Mouse (Mus musculus): ENCODE results near the gene Dscam. TPM values are rescaled to one million over a fixed set of nuclear protein-coding genes. Genes with fewer than 3 reads are reported as not detected.

Gene Dscam
- polyA plus RNA-seq, 1 experiment from 2014 or later, result 8.2 TPM

DNA sequence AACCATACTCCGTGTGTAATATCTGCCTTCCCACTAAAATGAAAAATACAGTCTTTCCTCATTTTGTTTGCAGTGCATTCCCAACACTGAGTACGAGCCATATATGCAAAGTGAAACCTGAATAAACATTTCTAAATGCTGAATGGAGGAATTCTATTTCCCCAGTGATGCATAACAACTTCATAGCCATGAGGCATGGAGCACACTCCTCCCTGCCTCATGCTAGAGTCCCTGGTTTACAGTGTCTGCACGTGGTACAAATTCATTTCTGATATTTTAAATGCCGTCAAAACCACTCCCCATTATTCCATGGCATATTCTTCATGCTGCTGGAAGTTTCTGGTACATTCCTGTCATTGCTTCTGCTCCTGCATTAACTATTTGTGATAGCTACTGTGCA lies 552.8 kb downstream of the Dscam start:
- Histone ChIP-seq H3K27me3 (replicated peaks; ENCODE audit: control insufficient read depth, insufficient read depth, low read length) (no peaks in the 10 kb centered on the region), H3K9ac (ENCODE audit: low read length) (no peak overlapping the region), H3K4me2 (ENCODE audit: low read length) (no peak overlapping the region), H3K27ac (ENCODE audit: low read depth, low read length) (no peak overlapping the region), H3K9me3 (replicated peaks; ENCODE audit: control insufficient read depth, low read length) (no peaks in the 10 kb centered on the region), H3K4me3 (ENCODE audit: low read depth, low read length) (no peak overlapping the region), H3K36me3 (ENCODE audit: control insufficient read depth, insufficient read depth, low read length) (0 out of 2 replicates have a peak, but pooled peaks cover 3% of the 10 kb centered on the region), H3K4me1 (ENCODE audit: control insufficient read depth, insufficient read depth, low read length) (peaks cover 17% of the 10 kb centered on the region)
- 70% methylated on average over 4 of the region's 4 CpGs for whole genome bisulfite sequencing
- DNase-seq (ENCODE audit: low spot score) (no peak), ATAC-seq (no peak)

DNA sequence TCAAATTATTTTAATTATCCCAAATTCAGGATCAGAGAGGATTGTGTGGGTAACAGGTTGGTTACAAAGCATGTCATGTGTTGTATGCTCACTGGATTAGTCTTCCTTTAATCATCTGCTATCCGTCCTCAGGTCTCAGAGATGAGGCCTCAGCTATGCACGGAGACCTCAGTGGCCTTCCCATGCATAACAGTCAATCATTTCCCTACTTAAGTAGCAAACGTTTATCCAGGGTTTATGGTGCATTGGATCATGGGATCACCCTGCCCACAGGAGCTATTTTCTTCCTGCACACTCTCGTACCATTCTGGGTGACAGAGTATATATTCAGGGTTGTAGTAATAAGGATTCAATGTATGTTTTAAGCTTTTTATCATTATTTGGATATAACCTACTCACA lies 557.3 kb downstream of the Dscam start:
- H3K4me1 ChIP-seq (ENCODE audit: control insufficient read depth, insufficient read depth, low read length), result peaks cover 8% of the 10 kb centered on the region; the same call in 1 of the 2 replicates
- ATAC-seq (no peak), DNase-seq (ENCODE audit: low spot score) (no peak)
- H3K9me3 ChIP-seq (replicated peaks; ENCODE audit: control insufficient read depth, low read length), result no peaks in the 10 kb centered on the region
- WGBS, result 56% methylated on average over 4 of the region's 4 CpGs
- H3K27ac ChIP-seq (ENCODE audit: low read depth, low read length), result no peak overlapping the region
- no peak overlapping the region for H3K4me2 ChIP-seq (ENCODE audit: low read length)
- H3K4me3 ChIP-seq (ENCODE audit: low read depth, low read length), result no peak overlapping the region
- no peaks in the 10 kb centered on the region for H3K27me3 ChIP-seq (replicated peaks; ENCODE audit: control insufficient read depth, insufficient read depth, low read length)
- H3K36me3 ChIP-seq (ENCODE audit: control insufficient read depth, insufficient read depth, low read length), result no peaks in the 10 kb centered on the region
- no peak overlapping the region for H3K9ac ChIP-seq (ENCODE audit: low read length)

DNA sequence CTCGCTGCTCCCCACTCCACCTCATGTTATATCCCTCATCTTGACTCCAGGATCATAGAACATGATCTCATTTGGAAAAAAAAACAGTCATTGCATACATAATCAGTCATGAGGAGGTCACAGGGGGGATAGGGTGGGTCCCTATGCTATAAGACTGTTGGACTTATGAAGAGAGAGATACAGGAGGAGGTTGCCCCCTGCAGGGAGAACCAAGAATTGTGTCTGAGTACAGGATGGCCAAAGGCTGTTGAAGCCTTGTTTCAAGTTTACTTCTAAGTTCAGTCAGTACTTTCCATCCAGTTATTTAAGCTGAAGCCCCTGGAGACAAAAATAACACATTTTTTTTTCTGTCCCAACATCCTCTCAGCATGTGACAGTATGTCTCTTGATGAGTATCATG lies 559.7 kb downstream of the Dscam start:
- DNase-seq (ENCODE audit: low spot score) (no peak), ATAC-seq (no peak)
- Histone ChIP-seq H3K27me3 (replicated peaks; ENCODE audit: control insufficient read depth, insufficient read depth, low read length) (no peaks in the 10 kb centered on the region), H3K4me3 (ENCODE audit: low read depth, low read length) (no peak overlapping the region), H3K4me1 (ENCODE audit: control insufficient read depth, insufficient read depth, low read length) (peaks cover 8% of the 10 kb centered on the region; the same call in 1 of the 2 replicates), H3K27ac (ENCODE audit: low read depth, low read length) (no peak overlapping the region), H3K36me3 (ENCODE audit: control insufficient read depth, insufficient read depth, low read length) (no peaks in the 10 kb centered on the region), H3K4me2 (ENCODE audit: low read length) (no peak overlapping the region), H3K9ac (ENCODE audit: low read length) (no peak overlapping the region), H3K9me3 (replicated peaks; ENCODE audit: control insufficient read depth, low read length) (no peaks in the 10 kb centered on the region)
- 86% methylated on average over 1 of the region's 1 CpGs for WGBS

DNA sequence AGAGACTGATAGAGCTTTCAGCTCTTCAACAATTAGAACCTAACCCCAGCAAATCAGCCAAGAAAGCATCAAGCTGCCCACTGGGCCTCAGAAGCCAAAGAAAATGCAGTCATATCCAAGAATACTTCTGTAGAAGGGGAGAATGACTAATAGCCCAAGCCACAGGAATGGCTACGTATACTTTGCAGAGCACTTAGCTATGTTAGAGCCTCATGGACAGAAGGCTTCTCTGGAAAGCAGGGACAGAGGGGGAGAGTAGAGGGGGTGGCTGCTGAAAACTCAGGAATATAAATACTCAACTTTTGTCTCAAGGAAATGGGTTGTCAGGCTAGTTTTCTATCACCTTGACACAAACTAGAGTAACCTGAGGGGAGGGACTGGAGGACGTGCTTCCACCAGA lies 568.3 kb downstream of the Dscam start:
- Histone ChIP-seq H3K9ac (ENCODE audit: low read length) (no peak overlapping the region), H3K27me3 (replicated peaks; ENCODE audit: control insufficient read depth, insufficient read depth, low read length) (no peaks in the 10 kb centered on the region), H3K4me3 (ENCODE audit: low read depth, low read length) (no peak overlapping the region), H3K36me3 (ENCODE audit: control insufficient read depth, insufficient read depth, low read length) (no peaks in the 10 kb centered on the region), H3K4me1 (ENCODE audit: control insufficient read depth, insufficient read depth, low read length) (no peaks in the 10 kb centered on the region), H3K27ac (ENCODE audit: low read depth, low read length) (no peak overlapping the region), H3K9me3 (replicated peaks; ENCODE audit: control insufficient read depth, low read length) (no peaks in the 10 kb centered on the region), H3K4me2 (ENCODE audit: low read length) (no peak overlapping the region)
- WGBS, result 78% methylated on average over 2 of the region's 2 CpGs
- DNase-seq (ENCODE audit: low spot score) (no peak), ATAC-seq (no peak)

DNA sequence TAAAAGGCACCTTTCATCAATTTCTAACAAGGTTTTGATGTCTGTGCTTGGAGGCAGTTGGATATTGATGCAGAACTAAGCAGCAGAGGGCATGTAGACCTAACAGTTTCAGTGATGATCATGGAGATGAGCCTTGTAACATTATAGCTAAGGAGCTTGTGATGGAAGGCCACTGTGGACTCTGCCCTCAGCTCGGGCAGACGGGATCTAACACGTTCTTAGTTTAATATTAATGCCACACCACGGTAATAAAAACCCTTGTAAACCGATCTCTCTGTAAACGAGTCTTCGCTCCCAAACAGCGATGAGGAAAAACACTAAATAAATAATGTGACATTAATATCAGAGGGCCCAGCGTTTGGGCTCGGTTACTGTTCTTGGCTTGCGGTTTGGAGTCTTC lies 569.8 kb downstream of the Dscam start:
- Histone ChIP-seq H3K9me3 (replicated peaks; ENCODE audit: control insufficient read depth, low read length) (no peaks in the 10 kb centered on the region), H3K36me3 (ENCODE audit: control insufficient read depth, insufficient read depth, low read length) (no peaks in the 10 kb centered on the region), H3K4me1 (ENCODE audit: control insufficient read depth, insufficient read depth, low read length) (no peaks in the 10 kb centered on the region), H3K27me3 (replicated peaks; ENCODE audit: control insufficient read depth, insufficient read depth, low read length) (no peaks in the 10 kb centered on the region), H3K4me2 (ENCODE audit: low read length) (no peak overlapping the region), H3K9ac (ENCODE audit: low read length) (no peak overlapping the region), H3K27ac (ENCODE audit: low read depth, low read length) (no peak overlapping the region), H3K4me3 (ENCODE audit: low read depth, low read length) (no peak overlapping the region)
- DNase-seq (ENCODE audit: low spot score) (no peak), ATAC-seq (no peak)
- WGBS, result 93% methylated on average over 11 of the region's 11 CpGs

DNA sequence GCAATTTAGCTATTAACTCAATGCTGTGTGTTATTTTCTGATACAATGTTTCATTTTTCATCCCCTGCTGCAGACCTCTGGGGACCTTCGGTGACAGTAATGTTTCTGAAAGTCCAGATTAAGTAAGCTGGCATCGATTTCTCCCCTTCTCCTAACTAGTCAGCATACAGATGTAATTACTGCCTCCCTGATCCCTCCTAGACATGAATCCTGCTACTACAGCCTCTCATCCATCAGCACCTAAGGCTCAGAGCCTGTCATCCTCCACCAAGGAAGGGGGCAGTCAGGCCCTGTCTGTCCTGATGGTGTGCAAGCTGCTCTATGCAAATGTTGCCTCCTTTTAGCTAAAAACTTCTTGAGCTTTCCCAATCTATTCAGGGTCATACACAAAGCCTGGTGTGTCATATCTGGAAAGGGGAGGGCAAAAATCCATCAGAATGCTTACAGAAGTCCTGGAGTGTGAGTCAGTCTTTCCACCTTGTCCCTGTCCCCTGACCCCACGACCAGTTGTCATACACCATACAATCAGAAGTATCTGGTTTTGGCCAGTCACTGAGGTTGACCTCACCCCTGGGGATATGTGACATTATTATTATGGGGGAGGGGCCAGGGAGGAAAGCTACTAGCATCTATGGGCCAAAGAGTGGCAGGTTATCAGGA lies 571.0 kb downstream of the Dscam start:
- Histone ChIP-seq H3K4me2 (ENCODE audit: low read length) (no peak overlapping the region), H3K9me3 (replicated peaks; ENCODE audit: control insufficient read depth, low read length) (no peaks in the 10 kb centered on the region), H3K4me1 (ENCODE audit: control insufficient read depth, insufficient read depth, low read length) (no peaks in the 10 kb centered on the region), H3K36me3 (ENCODE audit: control insufficient read depth, insufficient read depth, low read length) (no peaks in the 10 kb centered on the region), H3K9ac (ENCODE audit: low read length) (no peak overlapping the region), H3K27ac (ENCODE audit: low read depth, low read length) (no peak overlapping the region), H3K27me3 (replicated peaks; ENCODE audit: control insufficient read depth, insufficient read depth, low read length) (no peaks in the 10 kb centered on the region), H3K4me3 (ENCODE audit: low read depth, low read length) (no peak overlapping the region)
- 90% methylated on average over 3 of the region's 3 CpGs for WGBS
- no peak for DNase-seq (ENCODE audit: low spot score)
- no peak for ATAC-seq

DNA sequence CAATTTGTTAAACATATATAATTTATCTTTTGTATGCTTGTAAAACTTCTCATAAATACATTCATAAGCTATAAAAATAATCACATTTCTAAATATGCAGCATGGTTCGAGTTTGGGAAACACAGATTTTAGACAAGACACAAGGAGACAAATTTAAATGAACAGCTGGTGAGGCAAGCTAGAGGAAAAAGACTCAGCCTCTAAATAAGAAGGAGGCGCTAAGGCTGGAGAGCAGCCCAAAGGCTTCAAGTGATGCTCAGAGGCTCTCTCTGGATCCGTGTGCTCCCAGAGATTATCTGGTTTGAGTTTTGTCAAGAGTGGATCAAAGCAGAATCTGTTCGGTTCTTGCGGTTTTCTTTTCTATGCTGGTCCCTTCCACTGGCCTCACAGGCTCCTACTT lies 594.7 kb downstream of the Dscam start:
- Histone ChIP-seq H3K4me3 (ENCODE audit: low read depth, low read length) (no peak overlapping the region), H3K9ac (ENCODE audit: low read length) (no peak overlapping the region), H3K27ac (ENCODE audit: low read depth, low read length) (no peak overlapping the region), H3K27me3 (replicated peaks; ENCODE audit: control insufficient read depth, insufficient read depth, low read length) (no peaks in the 10 kb centered on the region), H3K9me3 (replicated peaks; ENCODE audit: control insufficient read depth, low read length) (no peaks in the 10 kb centered on the region), H3K36me3 (ENCODE audit: control insufficient read depth, insufficient read depth, low read length) (no peaks in the 10 kb centered on the region), H3K4me2 (ENCODE audit: low read length) (no peak overlapping the region), H3K4me1 (ENCODE audit: control insufficient read depth, insufficient read depth, low read length) (no peaks in the 10 kb centered on the region)
- WGBS, result 81% methylated on average over 5 of the region's 5 CpGs
- ATAC-seq, result no peak
- DNase-seq (ENCODE audit: low spot score), result no peak

DNA sequence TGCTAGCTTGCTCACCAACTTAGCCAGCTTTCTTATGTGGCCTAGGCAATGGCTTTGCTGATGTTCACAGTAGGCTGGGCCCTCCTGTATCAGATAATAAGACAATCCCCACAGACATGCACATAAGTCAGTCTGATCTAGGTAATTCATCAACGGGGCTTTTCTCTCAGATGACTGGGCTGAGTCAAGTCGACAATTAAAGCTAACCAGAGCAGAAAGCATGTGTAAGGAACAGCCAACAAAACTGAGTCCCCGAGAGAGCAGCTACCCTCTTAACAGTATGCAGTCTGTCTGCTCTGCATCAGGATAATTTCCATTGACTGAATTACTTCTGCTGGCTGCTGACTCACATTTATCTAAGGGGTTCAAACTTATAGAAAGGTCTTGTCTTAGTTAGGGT lies 603.1 kb downstream of the Dscam start:
- Histone ChIP-seq H3K4me1 (ENCODE audit: control insufficient read depth, insufficient read depth, low read length) (peaks cover 8% of the 10 kb centered on the region; the same call in 1 of the 2 replicates), H3K9ac (ENCODE audit: low read length) (no peak overlapping the region), H3K27me3 (replicated peaks; ENCODE audit: control insufficient read depth, insufficient read depth, low read length) (no peaks in the 10 kb centered on the region), H3K4me2 (ENCODE audit: low read length) (no peak overlapping the region), H3K27ac (ENCODE audit: low read depth, low read length) (no peak overlapping the region), H3K9me3 (replicated peaks; ENCODE audit: control insufficient read depth, low read length) (no peaks in the 10 kb centered on the region), H3K36me3 (ENCODE audit: control insufficient read depth, insufficient read depth, low read length) (no peaks in the 10 kb centered on the region), H3K4me3 (ENCODE audit: low read depth, low read length) (no peak overlapping the region)
- DNase-seq (ENCODE audit: low spot score) (no peak), ATAC-seq (no peak)
- 71% methylated on average over 3 of the region's 3 CpGs for WGBS

DNA sequence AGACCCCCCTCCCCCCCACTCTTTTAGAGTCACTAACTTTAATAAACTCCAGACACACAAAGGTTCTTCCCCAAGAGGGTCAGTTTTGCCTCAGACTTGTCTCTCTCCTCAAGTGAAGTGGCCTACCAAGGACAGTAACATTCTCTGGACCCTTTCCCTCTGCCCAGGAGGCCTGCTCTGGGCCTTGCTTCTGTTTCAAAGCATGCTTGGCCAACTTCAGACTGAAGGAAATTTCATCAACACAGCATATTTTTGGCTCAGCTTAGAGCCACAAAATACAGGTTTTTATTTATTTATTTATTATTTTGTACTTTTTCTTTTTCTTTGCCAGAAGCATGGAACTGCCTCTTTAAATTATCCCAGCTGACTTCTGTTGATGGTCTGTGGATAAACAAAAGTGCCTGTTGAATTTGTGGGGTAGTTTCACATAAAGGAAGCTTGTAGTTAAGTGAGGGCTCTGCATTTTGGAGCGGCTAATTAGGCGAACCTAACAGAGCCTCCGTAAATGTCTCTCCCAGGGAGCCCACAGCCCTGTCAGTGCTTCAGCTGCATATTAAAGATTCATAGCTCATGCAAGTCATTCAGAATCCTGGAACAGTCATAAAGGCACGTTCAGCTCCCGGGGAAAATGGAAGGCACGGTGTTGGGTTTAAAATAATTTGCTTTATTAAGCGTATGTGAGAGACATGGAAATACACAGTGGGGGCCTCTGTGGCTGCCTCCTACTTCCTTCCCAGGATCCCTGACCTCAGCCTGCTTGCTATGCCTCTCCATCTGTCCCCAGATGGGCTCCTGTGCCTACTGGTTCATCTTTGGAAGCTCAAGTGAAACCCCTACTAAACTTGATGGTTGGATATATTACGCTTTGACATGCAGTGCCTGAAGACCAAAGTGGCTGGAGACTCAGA lies 606.9 kb downstream of the Dscam start:
- H3K27ac ChIP-seq (ENCODE audit: low read depth, low read length), result no peak overlapping the region

More for the DNA sequence above, 606.9 kb downstream of the Dscam start:
- H3K4me1 ChIP-seq (ENCODE audit: control insufficient read depth, insufficient read depth, low read length), result peaks cover 8% of the 10 kb centered on the region; the same call in 1 of the 2 replicates
- no peaks in the 10 kb centered on the region for H3K9me3 ChIP-seq (replicated peaks; ENCODE audit: control insufficient read depth, low read length)
- H3K9ac ChIP-seq (ENCODE audit: low read length), result no peak overlapping the region
- 24% methylated on average over 8 of the region's 8 CpGs for WGBS
- DNase-seq (ENCODE audit: low spot score) (peak; percentile 49), ATAC-seq (no peak)
- H3K4me2 ChIP-seq (ENCODE audit: low read length), result no peak overlapping the region
- H3K4me3 ChIP-seq (ENCODE audit: low read depth, low read length), result no peak overlapping the region
- no peaks in the 10 kb centered on the region for H3K36me3 ChIP-seq (ENCODE audit: control insufficient read depth, insufficient read depth, low read length)
- H3K27me3 ChIP-seq (replicated peaks; ENCODE audit: control insufficient read depth, insufficient read depth, low read length), result no peaks in the 10 kb centered on the region

All from forebrain, embryonic 14.5 days (tissue).